Mouse (Mus musculus) ES-E14 (cell line): ENCODE results near the gene Cdk17.

Experiments used
- CHD2 ChIP-seq: IDR thresholded peaks from 2 replicates; pipeline ENCODE4 v1.6.1; 2014; ENCODE audit warnings: mild to moderate bottlenecking, low read depth, low read length, inconsistent platforms
- HCFC1 ChIP-seq: IDR thresholded peaks from 2 replicates; pipeline ENCODE4 v1.6.1; 2012; ENCODE audit warnings: low read length, inconsistent platforms, borderline replicate concordance; ENCODE audit not compliant: insufficient read depth

DNA sequence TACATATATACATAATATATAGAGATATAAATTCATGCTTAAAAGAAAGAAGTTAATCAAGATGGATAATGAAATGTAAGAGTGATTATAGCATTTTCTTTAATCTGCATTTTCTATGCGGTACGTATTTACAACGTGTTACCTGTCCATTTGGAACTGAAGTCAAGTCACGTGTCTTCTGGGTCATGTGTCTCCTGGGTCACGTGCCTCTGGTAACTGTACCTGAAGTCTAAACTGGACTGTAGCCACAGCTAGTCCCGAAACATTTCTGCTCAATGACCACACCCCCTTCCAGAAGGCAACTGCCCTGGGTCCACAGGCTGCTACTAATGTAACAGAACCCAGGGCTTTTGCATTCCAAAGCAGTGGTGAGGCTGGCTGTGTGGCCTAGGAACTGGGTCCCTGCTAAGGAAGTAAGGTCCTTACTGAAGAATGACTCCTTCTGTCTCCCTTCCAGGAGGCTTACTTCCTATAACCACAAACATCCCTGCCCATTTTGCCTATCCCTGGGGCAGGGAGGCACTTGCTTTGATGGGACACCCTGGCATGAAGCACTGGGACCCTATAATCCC is 110.3 kb downstream of the Cdk17 start:
- no peak for TF ChIP-seq HCFC1
- no peak for TF ChIP-seq CHD2
